Mouse (Mus musculus): ENCODE data around the gene Sspo. TPM values are rescaled to one million over a fixed set of nuclear protein-coding genes. Genes with fewer than 3 reads are reported as not detected.

Gene Sspo
- polyA plus RNA-seq (2015; fragmentation: Nextera tagmentation; extraction: Ambion mirVana), result 0.08 and 0.11 TPM in 2 replicates

GRCm38 (mm10) chr6:48447929-48448328 is at the start of gene Sspo:
Gene Sspo, plus strand, starts transcription at chr6:48448229.

DNA sequence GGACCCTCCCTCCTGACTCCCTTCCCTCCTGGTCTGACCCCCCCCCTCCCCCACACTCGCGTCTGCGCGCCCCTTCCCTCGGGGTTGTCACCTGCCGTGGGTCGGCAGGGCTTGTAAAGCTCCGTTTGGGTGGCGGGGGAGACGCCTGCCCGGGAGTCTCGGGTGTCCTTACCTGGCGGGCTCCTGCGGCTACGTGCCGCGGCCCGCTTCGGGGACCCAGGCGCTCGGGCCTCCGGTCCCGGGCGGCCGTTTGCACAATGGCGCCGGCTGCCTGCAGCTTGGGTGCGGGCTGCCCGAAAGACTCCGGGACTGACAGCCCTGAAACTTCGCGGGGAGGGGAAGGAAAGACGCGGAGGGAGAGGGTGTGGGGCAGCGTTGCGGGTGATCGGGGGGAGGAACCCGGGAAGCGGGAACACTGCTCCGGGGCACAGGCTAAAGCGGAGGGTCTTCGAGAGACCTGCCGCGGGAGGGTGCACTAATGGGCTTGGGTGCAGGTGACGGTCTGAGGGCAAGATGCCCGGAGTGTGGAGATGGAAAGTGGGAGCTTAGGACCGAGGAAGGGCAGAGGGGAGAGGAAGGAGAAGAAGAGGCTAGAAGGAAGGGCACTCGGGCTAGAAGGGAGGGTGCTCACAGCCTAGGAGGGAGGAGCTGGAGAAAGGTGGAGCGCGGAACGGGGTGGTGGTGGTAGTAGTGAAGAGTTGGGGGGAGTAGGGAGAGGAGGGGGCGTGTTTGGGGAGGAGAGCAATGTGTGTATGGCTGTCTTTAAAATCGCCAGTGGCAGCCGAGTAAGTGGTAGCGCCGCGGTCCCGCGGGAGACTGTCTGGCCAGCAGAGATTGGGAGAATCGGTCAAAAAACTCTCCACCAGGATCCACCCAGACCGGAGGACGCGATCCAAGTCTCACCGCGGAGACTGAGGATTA is 2.6 kb upstream of the Sspo start, which contains the start of gene Zfp467:
Gene Zfp467 (minus strand): TSS at position 645 of the 921 bp plus-strand sequence.

DNA sequence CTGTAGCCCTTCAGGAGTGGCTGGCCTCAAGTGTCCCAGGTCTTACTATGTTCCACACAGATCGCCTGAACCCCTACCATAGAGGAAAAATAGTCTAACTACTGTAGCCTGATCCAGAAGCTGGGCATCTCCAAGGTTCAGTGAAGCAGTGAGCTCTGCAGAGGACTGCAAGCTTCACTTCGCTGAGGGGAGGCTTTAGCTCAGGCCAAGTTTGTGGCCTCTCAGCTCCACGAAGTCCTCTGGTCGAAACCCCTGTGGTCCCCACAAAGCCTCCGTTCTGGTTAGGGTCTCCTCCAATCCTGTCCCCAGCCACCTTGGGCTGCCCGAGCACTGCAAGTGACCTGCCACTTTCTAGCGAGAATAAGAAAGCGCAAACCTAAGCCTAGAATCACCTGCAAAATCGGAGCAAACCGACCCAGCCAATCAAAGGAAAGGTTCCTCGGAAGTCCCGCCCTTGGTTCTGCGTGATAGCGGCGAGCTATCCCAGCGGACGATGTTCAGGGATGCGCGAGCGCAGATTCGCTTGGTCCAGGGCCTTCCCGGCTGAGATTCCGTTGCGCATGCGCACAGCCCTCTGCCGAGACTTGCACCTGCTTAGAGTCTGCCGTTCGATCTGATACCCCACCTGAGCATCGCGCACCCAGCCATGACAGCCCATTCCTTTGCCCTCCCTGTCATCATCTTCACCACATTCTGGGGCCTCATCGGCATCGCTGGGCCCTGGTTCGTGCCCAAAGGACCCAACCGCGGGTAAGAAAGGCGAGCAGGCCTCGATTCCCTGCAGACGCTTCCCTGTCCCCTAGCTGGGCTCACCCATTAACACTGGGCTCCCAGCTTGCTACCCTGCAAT is 89.3 kb downstream of the Sspo start, which contains the start of gene Atp6v0e2:
Gene Atp6v0e2 (plus strand): TSS at position 511 of the 850 bp plus-strand sequence.

Small RNA genes lying within 50 kb of the gene (microRNA-seq; reads per million reads assigned to microRNA genes)
- 0 reads per million in 2 experiments for gene Gm24325

Other genes with a start within 250 kb of the Sspo start
- 4.8 and 6.5 TPM in 2 replicates for gene Krba1, start 52.6 kb upstream of the Sspo start, polyA plus RNA-seq (2015; fragmentation: Nextera tagmentation; extraction: Ambion mirVana)
- 18.1 and 23.6 TPM in 2 replicates for gene Zfp467, start 2.4 kb upstream of the Sspo start, polyA plus RNA-seq (2015; fragmentation: Nextera tagmentation; extraction: Ambion mirVana)
- gene Atp6v0e2, start 89.4 kb downstream of the Sspo start, polyA plus RNA-seq (2015; fragmentation: Nextera tagmentation; extraction: Ambion mirVana), result 21.0 and 24.8 TPM in 2 replicates
- gene Lrrc61, start 106.6 kb downstream of the Sspo start, polyA plus RNA-seq (2015; fragmentation: Nextera tagmentation; extraction: Ambion mirVana), result 8.8 and 9.2 TPM in 2 replicates
- gene Rarres2, start 124.6 kb downstream of the Sspo start, polyA plus RNA-seq (2015; fragmentation: Nextera tagmentation; extraction: Ambion mirVana), result 77.5 and 103 TPM in 2 replicates
- gene Gm45021, start 141.4 kb downstream of the Sspo start, polyA plus RNA-seq (2015; fragmentation: Nextera tagmentation; extraction: Ambion mirVana), result 3.5 and 4.2 TPM in 2 replicates
- gene Repin1, start 145.7 kb downstream of the Sspo start, polyA plus RNA-seq (2015; fragmentation: Nextera tagmentation; extraction: Ambion mirVana), result 22.8 and 23.9 TPM in 2 replicates
- not detected in 2 replicates for gene Gm44965, start 145.7 kb downstream of the Sspo start, polyA plus RNA-seq (2015; fragmentation: Nextera tagmentation; extraction: Ambion mirVana)
- 3.7 and 3.8 TPM in 2 replicates for gene Zfp775, start 153.8 kb downstream of the Sspo start, polyA plus RNA-seq (2015; fragmentation: Nextera tagmentation; extraction: Ambion mirVana)
- gene AI854703, start 178.5 kb downstream of the Sspo start, polyA plus RNA-seq (2015; fragmentation: Nextera tagmentation; extraction: Ambion mirVana), result 0.27 and 0.48 TPM in 2 replicates
- gene Gimap8, start 199.0 kb downstream of the Sspo start, polyA plus RNA-seq (2015; fragmentation: Nextera tagmentation; extraction: Ambion mirVana), result 1.7 and 1.8 TPM in 2 replicates
- gene Gimap9, start 227.9 kb downstream of the Sspo start, polyA plus RNA-seq (2015; fragmentation: Nextera tagmentation; extraction: Ambion mirVana), result 2.9 and 3.4 TPM in 2 replicates
- gene Gimap4, start 236.3 kb downstream of the Sspo start, polyA plus RNA-seq (2015; fragmentation: Nextera tagmentation; extraction: Ambion mirVana), result 14.6 and 16.2 TPM in 2 replicates

Measured in skeletal muscle tissue, postnatal 0 days (tissue).